Mouse (Mus musculus) forebrain, embryonic 10.5 days (tissue): ENCODE data around the gene Prrc2a. TPM values are rescaled to one million over a fixed set of nuclear protein-coding genes. Genes with fewer than 3 reads are reported as not detected.
"Not testable (repeated sequence)": the region's sequence is repeated elsewhere in the genome, so short reads cannot be mapped to it uniquely, and the experiment has no call there.

Experiments used
- DNase-seq: peaks from one replicate; pipeline ENCODE4 v3.0.0-alpha.2; 2017; ENCODE audit warnings: low spot score; ENCODE audit errors: extremely low spot score
- H3K27ac ChIP-seq: fragments of 300-500 bp; sonication (generic); 2 replicates; pipeline ENCODE4 v1.5.1; 2016; ENCODE audit warnings: mild to moderate bottlenecking
- H3K27me3 ChIP-seq: fragments of 300-500 bp; sonication (generic); 2 replicates; pipeline ENCODE4 v1.6.1; 2016; ENCODE audit warnings: mild to moderate bottlenecking; ENCODE audit not compliant: poor library complexity, severe bottlenecking
- H3K36me3 ChIP-seq: fragments of 300-500 bp; sonication (generic); replicated peaks from 2 replicates; pipeline ENCODE4 v1.6.1; 2016; ENCODE audit warnings: mild to moderate bottlenecking, moderate library complexity
- H3K4me1 ChIP-seq: fragments of 300-500 bp; sonication (generic); 2 replicates; pipeline ENCODE4 v1.6.1; 2016
- H3K4me3 ChIP-seq: fragments of 300-500 bp; sonication (generic); 2 replicates; pipeline ENCODE4 v1.5.1; 2016; ENCODE audit warnings: mild to moderate bottlenecking, moderate library complexity
- H3K9me3 ChIP-seq: fragments of 300-500 bp; sonication (generic); 2 replicates; pipeline ENCODE4 v1.6.1; 2016; ENCODE audit warnings: mild to moderate bottlenecking, moderate library complexity
- WGBS: fragments of 180-500 bp; shearing (Covaris S2); methylation state at CpG from one replicate; pipeline ENCODE4 v1.1.7; 2016; 5-methylcytosine and 5-hydroxymethylcytosine counted together
- polyA plus RNA-seq: library from polyadenylated mRNA; unstranded; fragments of >200 nt; fragmentation: Nextera tagmentation; extraction: Ambion mirVana; gene quantifications from 2 replicates; pipeline ENCODE4 v1.2.1, GENCODE M21; 2016

The Prrc2a gene
- polyA plus RNA-seq, 1 experiment from 2014 or later = 200 TPM

DNA sequence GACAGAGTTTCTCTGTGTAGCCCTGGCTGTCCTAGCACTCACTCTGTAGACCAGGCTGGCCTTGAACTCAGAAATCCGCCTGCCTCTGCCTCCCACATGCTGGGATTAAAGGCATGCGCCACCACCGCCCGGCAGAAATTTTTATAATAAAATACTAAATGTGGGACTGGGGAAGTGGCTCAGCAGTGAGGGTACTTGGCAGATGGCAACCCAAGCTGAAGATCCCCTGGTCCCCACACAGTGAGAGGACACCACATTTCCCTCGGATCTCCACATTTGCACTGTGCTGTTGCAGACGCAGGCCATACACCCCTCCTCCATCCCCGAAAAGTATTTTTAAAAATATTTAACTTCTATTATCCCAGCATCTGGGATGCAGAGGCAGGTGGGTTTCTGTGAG lies 31.2 kb downstream of the Prrc2a start:
- H3K4me1 ChIP-seq = peaks cover 22% of the 10 kb centered on the region
- H3K9me3 ChIP-seq = no peaks in the 10 kb centered on the region
- H3K27me3 ChIP-seq = no peaks in the 10 kb centered on the region
- peaks cover 23% of the 10 kb centered on the region for H3K36me3 ChIP-seq
- H3K27ac ChIP-seq = no peak overlapping the region
- 96% methylated on average over 7 of the region's 7 CpGs for WGBS
- H3K4me3 ChIP-seq = no peak overlapping the region; the same call in 1 of the 2 replicates
- no peak for DNase-seq

DNA sequence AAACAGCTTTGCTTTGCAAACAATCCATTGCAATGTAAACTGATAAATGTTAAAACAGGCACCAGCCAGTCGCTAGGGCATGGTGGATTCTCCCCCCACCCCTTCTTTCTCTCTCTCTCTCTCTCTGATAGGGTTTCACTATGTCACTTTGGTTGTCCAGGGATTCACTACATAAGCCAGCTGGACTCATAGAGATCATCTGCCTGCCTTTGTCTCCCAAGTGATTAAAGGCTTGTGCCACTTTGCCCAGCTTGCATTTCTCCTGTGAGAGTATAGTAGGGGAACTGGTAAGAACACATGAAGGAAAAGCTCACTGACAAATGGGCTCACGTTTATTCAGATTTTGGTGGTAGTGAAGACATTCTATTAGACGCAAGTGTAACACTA lies 32.5 kb downstream of the Prrc2a start:
- Histone ChIP-seq H3K36me3 (peaks cover 20% of the 10 kb centered on the region), H3K4me3 (no peak overlapping the region), H3K27ac (no peak overlapping the region), H3K9me3 (no peaks in the 10 kb centered on the region), H3K4me1 (peaks cover 26% of the 10 kb centered on the region), H3K27me3 (no peaks in the 10 kb centered on the region)
- WGBS = 80% methylated on average over 3 of the region's 3 CpGs
- no peak for DNase-seq

DNA sequence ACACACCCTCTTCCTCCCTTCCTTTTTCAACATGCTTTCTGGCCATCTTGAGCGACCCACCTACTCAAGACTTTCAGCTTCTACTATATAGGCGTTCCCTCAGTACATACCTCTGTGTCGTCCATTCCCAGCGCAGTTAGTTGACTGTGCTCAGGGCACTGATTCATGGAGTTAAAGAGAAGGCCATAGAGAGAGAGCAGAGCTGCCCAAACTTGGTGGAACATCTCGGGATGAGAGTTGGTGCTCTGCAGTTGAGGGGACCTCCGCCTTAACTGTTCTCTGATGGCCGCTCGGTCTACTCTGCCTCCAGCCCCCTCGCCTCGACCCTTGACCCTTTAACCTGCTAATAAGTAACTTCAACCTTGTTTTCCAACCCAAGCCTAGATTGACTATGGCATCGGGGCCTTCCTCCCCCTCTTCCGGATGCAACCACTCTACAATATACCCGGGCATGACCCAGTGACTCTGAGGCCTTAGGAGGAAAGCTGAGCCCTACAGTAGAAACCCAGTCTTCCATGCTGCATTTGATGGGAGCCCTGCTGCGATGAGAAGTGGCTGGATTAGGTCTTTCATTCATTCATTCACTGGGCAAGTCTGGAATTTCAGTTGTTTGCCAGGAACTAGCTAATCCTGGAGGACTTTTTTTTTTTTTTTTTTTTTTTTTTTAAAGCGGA lies 33.1 kb downstream of the Prrc2a start, which contains the start of gene Apom:
Gene Apom, minus strand, starts transcription at position 551 of the 674 bp plus-strand sequence.
- H3K4me3 ChIP-seq = no peak within 1 kb of the TSS
- H3K4me1 ChIP-seq = peaks cover 26% of the 10 kb centered on the region
- H3K9me3 ChIP-seq = no peaks in the 10 kb centered on the region
- 86% methylated on average over 15 of the region's 15 CpGs for WGBS
- H3K36me3 ChIP-seq = peaks cover 20% of the 10 kb centered on the region
- no peak within 1 kb of the TSS for H3K27ac ChIP-seq
- no peak for DNase-seq
- no peaks in the 10 kb centered on the region for H3K27me3 ChIP-seq

DNA sequence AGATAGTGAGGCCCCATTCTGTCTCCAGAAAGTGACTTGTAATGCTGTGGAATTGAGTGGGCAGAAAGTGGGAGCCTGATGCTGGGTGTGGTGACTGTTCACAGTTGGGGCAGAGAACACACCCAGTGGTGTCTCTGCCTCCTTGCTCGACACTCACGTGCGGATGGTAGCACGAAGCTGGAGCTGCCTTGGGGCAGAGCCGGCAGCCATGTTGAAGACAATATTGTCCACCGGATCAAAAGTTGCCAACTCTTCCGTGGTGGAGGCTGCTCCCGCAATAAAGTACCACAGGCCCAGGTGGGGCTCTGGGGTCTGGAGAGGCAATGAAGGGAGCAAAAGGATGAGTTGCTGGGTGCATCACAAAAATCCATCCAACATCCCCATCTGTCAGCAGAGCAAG lies 33.7 kb downstream of the Prrc2a start:
- H3K9me3 ChIP-seq = no peaks in the 10 kb centered on the region
- no peak overlapping the region for H3K27ac ChIP-seq
- peaks cover 26% of the 10 kb centered on the region for H3K4me1 ChIP-seq
- peaks cover 20% of the 10 kb centered on the region for H3K36me3 ChIP-seq
- WGBS = 91% methylated on average over 8 of the region's 8 CpGs
- no peaks in the 10 kb centered on the region for H3K27me3 ChIP-seq
- DNase-seq = no peak
- no peak overlapping the region for H3K4me3 ChIP-seq

DNA sequence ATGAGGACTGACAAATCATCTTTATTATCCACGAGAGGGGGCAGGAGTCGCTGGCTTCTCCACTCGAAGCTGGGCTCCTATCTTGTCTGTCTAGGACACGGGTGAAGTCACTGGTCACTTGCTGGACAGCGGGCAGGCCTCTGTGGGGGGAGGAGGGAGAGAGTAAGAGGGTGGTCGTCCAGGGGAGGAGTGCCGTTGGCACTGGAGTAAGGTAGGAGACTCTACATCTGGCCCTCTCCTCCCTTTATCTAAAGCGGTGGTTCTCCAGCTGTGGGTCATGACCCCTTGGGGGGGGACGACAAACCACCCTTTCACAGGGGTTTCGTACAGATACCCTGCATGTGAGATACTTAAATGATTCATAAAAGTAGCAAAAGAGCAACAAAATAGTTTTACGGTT lies 35.7 kb downstream of the Prrc2a start:
- H3K27ac ChIP-seq = no peak overlapping the region
- no peaks in the 10 kb centered on the region for H3K27me3 ChIP-seq
- H3K4me1 ChIP-seq = peaks cover 33% of the 10 kb centered on the region
- H3K36me3 ChIP-seq = peaks cover 32% of the 10 kb centered on the region
- H3K4me3 ChIP-seq = 0 out of 2 replicates have a peak overlapping the region, but pooled peaks have one; percentile 8
- 78% methylated on average over 11 of the region's 11 CpGs for WGBS
- no peak for DNase-seq
- no peaks in the 10 kb centered on the region for H3K9me3 ChIP-seq

DNA sequence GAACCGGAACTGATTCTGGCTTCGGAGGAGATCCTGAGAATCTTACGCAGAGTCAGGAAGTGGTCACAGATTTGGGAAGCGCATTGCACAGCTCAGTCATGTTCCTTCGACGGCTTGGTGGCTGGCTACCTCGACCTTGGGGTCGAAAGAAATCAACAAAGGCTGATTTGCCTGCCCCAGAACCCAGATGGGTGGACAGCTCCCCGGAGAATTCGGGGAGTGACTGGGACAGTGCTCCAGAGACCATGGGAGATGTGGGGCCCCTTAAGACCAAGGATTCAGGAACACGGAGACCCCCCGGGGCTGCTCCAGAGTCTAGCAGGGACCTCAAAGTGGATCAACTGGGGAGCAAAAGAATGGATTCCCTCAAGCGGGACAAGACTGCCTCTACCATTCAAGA lies 37.7 kb downstream of the Prrc2a start:
- no peak for DNase-seq
- peak overlapping the region; percentile 87 for H3K27ac ChIP-seq
- peaks cover 43% of the 10 kb centered on the region for H3K4me1 ChIP-seq
- peak overlapping the region; percentile 68 for H3K4me3 ChIP-seq
- peaks cover 43% of the 10 kb centered on the region for H3K36me3 ChIP-seq
- H3K27me3 ChIP-seq = no peaks in the 10 kb centered on the region
- no peaks in the 10 kb centered on the region for H3K9me3 ChIP-seq
- 77% methylated on average over 13 of the region's 13 CpGs for WGBS

DNA sequence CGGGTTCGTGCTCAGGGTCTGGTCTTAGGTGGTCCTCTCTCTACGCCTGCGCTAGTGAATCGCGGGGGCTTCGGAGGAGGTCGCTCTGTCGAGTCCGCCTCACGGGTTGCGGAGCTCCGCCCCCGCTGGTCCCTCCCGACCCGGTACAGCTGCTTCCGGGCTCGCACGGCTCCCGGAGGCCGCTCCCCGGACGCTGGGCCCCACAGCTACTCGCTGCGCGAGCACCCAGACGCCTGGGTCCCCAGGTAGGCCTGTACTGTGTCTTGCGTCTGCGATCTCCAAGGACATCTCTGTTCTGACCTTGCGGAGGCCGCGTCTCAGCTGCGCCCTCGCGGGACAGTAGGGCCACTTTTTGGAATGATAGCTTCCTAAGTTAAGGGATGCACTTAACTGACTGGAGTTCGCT lies 38.5 kb downstream of the Prrc2a start, which contains the start of gene D17H6S53E:
Gene D17H6S53E, plus strand, starts transcription at position 168 of the 406 bp plus-strand sequence.
- Histone ChIP-seq H3K4me3 (peak within 1 kb of the TSS; percentile 68), H3K36me3 (peaks cover 43% of the 10 kb centered on the region), H3K27me3 (no peaks in the 10 kb centered on the region), H3K4me1 (peaks cover 48% of the 10 kb centered on the region), H3K9me3 (no peaks in the 10 kb centered on the region), H3K27ac (peak within 1 kb of the TSS; percentile 87)
- under 1% methylated on average over 36 of the region's 36 CpGs for WGBS
- peak; percentile 71 for DNase-seq

DNA sequence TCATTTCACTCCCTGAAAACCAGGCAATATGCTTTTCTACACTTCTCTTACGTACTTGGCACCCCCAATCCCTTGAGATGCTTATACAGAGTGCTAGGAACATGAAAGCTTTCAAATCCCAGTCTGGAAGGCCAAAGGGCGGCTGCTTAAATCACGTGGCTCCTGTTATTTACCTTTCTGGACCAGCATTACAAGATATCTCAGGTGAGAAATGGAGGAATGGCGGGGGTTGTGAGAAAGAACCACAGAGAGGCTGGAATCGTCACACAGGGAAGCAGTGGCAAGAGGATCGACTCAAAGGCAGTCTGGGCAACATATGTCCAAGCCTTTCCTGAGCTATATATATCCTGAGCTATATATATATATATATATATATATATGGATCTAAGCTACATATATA lies 39.1 kb downstream of the Prrc2a start:
- H3K4me3 ChIP-seq = peak overlapping the region; percentile 68
- 40% methylated on average over 6 of the region's 6 CpGs for WGBS
- no peak overlapping the region; the same call in 1 of the 2 replicates for H3K27ac ChIP-seq
- DNase-seq = no peak
- H3K36me3 ChIP-seq = peaks cover 43% of the 10 kb centered on the region
- no peaks in the 10 kb centered on the region for H3K27me3 ChIP-seq
- peaks cover 50% of the 10 kb centered on the region for H3K4me1 ChIP-seq
- no peaks in the 10 kb centered on the region for H3K9me3 ChIP-seq

DNA sequence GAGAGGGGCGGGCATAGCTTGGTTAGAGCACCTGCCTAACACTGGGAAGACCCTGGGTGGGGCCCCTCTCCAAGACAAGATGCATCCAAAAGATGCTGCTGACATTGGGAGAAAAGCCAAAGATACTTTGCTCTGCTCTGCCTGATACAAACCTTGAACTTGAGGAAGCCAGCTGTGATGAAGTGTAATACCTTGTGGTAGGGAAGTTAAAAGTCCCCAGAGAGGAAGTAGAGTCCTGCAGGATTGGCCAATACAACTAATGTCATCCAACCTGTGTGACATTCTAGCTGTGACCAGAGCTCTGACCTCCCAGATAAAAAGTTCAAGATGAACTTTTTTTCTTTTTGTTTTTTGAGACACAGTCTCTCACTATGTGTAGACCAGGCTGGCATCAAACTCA lies 39.6 kb downstream of the Prrc2a start:
- H3K9me3 ChIP-seq = no peaks in the 10 kb centered on the region
- DNase-seq = no peak
- no peak overlapping the region for H3K27ac ChIP-seq
- peaks cover 43% of the 10 kb centered on the region for H3K36me3 ChIP-seq
- no peaks in the 10 kb centered on the region for H3K27me3 ChIP-seq
- peak overlapping the region; percentile 68; the same call in 1 of the 2 replicates for H3K4me3 ChIP-seq
- H3K4me1 ChIP-seq = peaks cover 55% of the 10 kb centered on the region
- WGBS = 100% methylated on average over 1 of the region's 1 CpGs

DNA sequence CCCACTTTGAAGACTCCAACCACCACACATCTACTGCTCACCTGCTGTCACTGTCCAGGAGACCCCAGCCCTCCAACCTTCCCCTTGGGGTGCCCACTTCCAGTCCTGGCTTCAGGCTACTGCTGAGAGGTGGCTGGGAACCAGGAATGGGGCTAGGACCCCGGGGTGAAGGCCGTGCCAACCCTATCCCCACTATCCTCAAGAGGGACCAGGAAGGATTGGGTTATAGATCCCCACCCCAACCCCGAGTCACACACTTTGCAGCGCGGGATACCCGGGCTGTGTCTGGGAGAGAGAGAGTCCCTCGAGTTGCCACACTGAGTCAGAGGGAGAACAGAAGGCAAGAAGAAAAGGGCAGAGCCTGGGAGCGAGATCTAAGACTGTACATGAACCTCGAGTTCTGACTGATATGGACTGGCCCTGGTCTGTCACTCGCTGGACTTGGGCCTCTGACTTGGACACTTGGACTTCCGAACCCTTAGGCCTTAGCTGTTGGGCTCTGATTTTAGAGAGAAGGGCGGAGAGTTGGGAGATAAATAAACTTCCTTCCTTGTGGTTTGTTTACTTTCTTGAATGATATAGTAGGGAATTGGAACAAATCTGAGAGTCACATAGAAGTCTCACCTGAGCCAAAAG lies 40.3 kb downstream of the Prrc2a start:
- H3K36me3 ChIP-seq = peaks cover 44% of the 10 kb centered on the region
- H3K4me3 ChIP-seq, H3K9me3 ChIP-seq, H3K27ac ChIP-seq, H3K27me3 ChIP-seq, DNase-seq: not testable (repeated sequence)
- WGBS = 92% methylated on average over 12 of the region's 12 CpGs
- H3K4me1 ChIP-seq = peaks cover 62% of the 10 kb centered on the region

DNA sequence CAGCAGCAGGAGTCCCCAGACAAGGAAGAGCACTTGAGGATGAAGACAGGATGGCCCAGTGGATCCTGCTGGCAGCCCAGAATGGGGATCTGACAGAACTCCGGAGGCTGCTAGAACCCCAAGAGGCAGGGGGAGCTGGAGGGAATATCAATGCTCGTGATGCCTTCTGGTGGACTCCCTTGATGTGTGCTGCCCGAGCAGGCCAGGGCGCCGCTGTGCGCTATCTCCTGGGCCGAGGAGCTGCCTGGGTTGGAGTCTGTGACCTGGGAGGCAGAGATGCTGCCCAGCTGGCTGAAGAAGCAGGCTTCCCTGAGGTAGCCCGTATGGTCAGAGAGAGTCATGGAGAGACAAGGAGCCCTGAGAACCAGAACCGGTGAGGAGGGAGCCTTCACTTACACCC lies 41.4 kb downstream of the Prrc2a start:
- H3K4me3 ChIP-seq, H3K27ac ChIP-seq, H3K27me3 ChIP-seq, DNase-seq, H3K9me3 ChIP-seq: not testable (repeated sequence)
- H3K4me1 ChIP-seq = peaks cover 55% of the 10 kb centered on the region
- H3K36me3 ChIP-seq = peaks cover 49% of the 10 kb centered on the region
- 95% methylated on average over 9 of the region's 9 CpGs for WGBS

DNA sequence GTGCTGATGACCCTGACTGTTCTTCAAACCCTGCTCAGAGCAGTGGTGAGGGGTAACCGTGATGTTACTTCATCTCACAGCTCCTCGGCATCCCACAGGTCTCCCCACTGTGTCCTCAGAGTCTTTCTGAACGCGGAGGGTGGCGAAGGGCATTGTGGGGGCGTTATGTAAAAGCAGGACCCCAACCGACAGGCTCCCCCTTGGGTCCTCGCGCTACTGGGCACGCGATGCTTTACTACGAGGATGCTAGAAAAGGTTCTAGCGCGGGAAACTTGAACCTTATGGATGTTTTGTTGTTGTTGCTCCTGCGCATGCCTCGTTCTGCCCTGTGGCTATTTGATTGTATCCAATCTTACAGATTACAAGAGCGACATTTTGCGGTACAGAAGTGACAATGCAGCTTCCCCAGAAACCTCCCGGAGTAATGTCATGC lies 42.8 kb downstream of the Prrc2a start, which contains the start of gene Csnk2b:
Gene Csnk2b, minus strand, starts transcription at position 183 of the 433 bp plus-strand sequence.
- no peaks in the 10 kb centered on the region for H3K27me3 ChIP-seq
- under 1% methylated on average over 19 of the region's 19 CpGs for WGBS
- H3K27ac ChIP-seq = peak within 1 kb of the TSS; percentile 93
- H3K4me1 ChIP-seq = peaks cover 46% of the 10 kb centered on the region
- H3K9me3 ChIP-seq = no peaks in the 10 kb centered on the region
- H3K4me3 ChIP-seq = peak within 1 kb of the TSS; percentile 82
- peaks cover 54% of the 10 kb centered on the region for H3K36me3 ChIP-seq
- DNase-seq = no peak

DNA sequence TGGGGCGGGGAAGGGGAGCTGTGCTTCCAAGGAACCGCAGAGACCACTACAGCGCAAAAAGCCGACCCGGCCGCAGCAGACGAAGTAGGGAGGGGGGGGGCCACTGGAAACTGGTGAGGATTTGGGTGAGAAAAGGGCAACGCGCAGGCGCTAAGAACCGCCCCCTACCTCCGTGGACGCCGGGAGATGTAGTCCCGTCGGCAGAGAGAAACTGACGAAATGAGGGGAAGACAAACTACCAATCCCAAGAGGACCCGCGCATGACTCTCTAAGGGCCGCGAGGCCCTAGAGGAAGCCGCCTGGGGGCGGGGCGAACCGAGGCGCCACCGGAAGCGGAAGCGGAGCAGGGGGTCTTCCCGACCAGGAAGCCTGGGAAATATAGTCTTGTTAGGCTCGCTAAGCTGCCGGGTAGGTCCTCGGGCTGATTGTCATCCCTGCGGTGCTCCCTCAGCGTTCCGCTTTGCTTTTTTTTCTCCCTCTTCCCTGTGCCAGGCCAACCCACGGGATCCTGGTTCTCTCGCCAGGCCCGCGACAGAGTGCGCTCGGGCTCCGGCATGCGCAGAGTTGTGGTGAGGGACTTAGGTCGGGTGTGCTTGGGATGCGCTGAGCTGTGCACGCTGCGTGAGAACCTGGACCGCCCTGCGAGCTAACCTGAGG lies 43.4 kb downstream of the Prrc2a start, which contains the start of gene Gpank1:
Gene Gpank1, plus strand, starts transcription at position 313 of the 657 bp plus-strand sequence.
- WGBS = under 1% methylated on average over 50 of the region's 50 CpGs

More for the DNA sequence above, 43.4 kb downstream of the Prrc2a start, which contains the start of gene Gpank1:
- Histone ChIP-seq H3K36me3 (peaks cover 59% of the 10 kb centered on the region), H3K27me3 (no peaks in the 10 kb centered on the region), H3K4me3 (peak within 1 kb of the TSS; percentile 82), H3K27ac (peak within 1 kb of the TSS; percentile 93), H3K4me1 (peaks cover 39% of the 10 kb centered on the region), H3K9me3 (no peaks in the 10 kb centered on the region)
- DNase-seq = peak; percentile 97
